Mouse (Mus musculus) layer of hippocampus, adult 8-10 months (tissue): ENCODE data around the gene Lipt2. TPM values are rescaled to one million over a fixed set of nuclear protein-coding genes. Genes with fewer than 3 reads are reported as not detected.

ENCODE experiments used
- DNase-seq, 2 experiments: peaks; one replicate each; pipeline ENCODE4 v3.0.0; 2022; ENCODE audit warnings: low spot score in 2 of 2
- total RNA-seq, 4 experiments: library from RNA; stranded (reverse); gene quantifications; 2 replicates each; pipeline ENCODE4 v1.2.4; 2022

The Lipt2 gene
- total RNA-seq, 4 experiments from 2014 or later: 3.3 to 5.2 (median 3.9) TPM

- no peak for DNase-seq
Measured at GRCm38 (mm10) chr7:100170756-100171155, 11.7 kb downstream of the Lipt2 start.

- DNase-seq: no peak
Measured at GRCm38 (mm10) chr7:100176269-100176668, 17.2 kb downstream of the Lipt2 start, which contains the start of gene Kcne3. Gene Kcne3 (plus strand): TSS chr7:100176502.

GRCm38 (mm10) chr7:100178016-100178890 is 19.2 kb downstream of the Lipt2 start:
- DNase-seq: peak in 1 of 2 experiments; percentile 21

GRCm38 (mm10) chr7:100178891-100179233 is 19.8 kb downstream of the Lipt2 start:
- no peak for DNase-seq

- DNase-seq: no peak
Measured at GRCm38 (mm10) chr7:100179394-100179793, 20.3 kb downstream of the Lipt2 start.

GRCm38 (mm10) chr7:100179836-100180407 is 20.8 kb downstream of the Lipt2 start:
- DNase-seq: no peak

- DNase-seq: no peak
Measured at GRCm38 (mm10) chr7:100181176-100181575, 22.1 kb downstream of the Lipt2 start.

- no peak for DNase-seq
Measured at GRCm38 (mm10) chr7:100181614-100182013, 22.5 kb downstream of the Lipt2 start.

- DNase-seq: no peak
Measured at GRCm38 (mm10) chr7:100182388-100182787, 23.3 kb downstream of the Lipt2 start.

GRCm38 (mm10) chr7:100187601-100188000 is 28.5 kb downstream of the Lipt2 start:
- peak in 1 of 2 experiments; percentile 33 for DNase-seq

- DNase-seq: no peak
Measured at GRCm38 (mm10) chr7:100190167-100190566, 31.1 kb downstream of the Lipt2 start.

- DNase-seq: peak in 1 of 2 experiments; percentile 60
Measured at GRCm38 (mm10) chr7:100190778-100191177, 31.7 kb downstream of the Lipt2 start.

- no peak for DNase-seq
Measured at GRCm38 (mm10) chr7:100201191-100201590, 42.1 kb downstream of the Lipt2 start.

- DNase-seq: no peak
Measured at GRCm38 (mm10) chr7:100203616-100204015, 44.5 kb downstream of the Lipt2 start.

GRCm38 (mm10) chr7:100204871-100205270 is 45.8 kb downstream of the Lipt2 start:
- DNase-seq: no peak

- no peak for DNase-seq
Measured at GRCm38 (mm10) chr7:100206144-100206543, 47.1 kb downstream of the Lipt2 start.

GRCm38 (mm10) chr7:100207886-100208285 is 48.8 kb downstream of the Lipt2 start:
- no peak for DNase-seq

Other genes with a start within 250 kb of the Lipt2 start
- gene Rnf169, start 178.8 kb upstream of the Lipt2 start, total RNA-seq: 10 to 100 TPM; 27.7 to 34.0 (median 29.0) TPM
- under 1 TPM in 2 of 4 experiments, not detected in 2; 0.58 to 0.66 TPM for gene Chrdl2, start 153.1 kb upstream of the Lipt2 start, total RNA-seq
- gene Pold3, start 37.7 kb upstream of the Lipt2 start, total RNA-seq: 10 to 100 TPM; 33.8 to 35.1 (median 34.8) TPM
- gene Kcne3, start 17.2 kb downstream of the Lipt2 start, total RNA-seq: 1 to 10 TPM in 1 of 4 experiments, under 1 TPM in 1, not detected in 2; 0.45 to 1.3 TPM
- gene Pgm2l1, start 68.1 kb downstream of the Lipt2 start, total RNA-seq: 100 to 1,000 TPM; 224 to 279 (median 240) TPM
- 10 to 100 TPM in 2 of 4 experiments, 1 to 10 TPM in 2; 4.7 to 16.0 (median 9.0) TPM for gene P4ha3, start 126.2 kb downstream of the Lipt2 start, total RNA-seq
- gene C2cd3, start 213.0 kb downstream of the Lipt2 start, total RNA-seq: 10 to 100 TPM; 19.8 to 27.6 (median 24.5) TPM
- gene Ppme1, start 213.0 kb downstream of the Lipt2 start, total RNA-seq: 100 to 1,000 TPM; 136 to 154 (median 142) TPM